Mouse (Mus musculus): Measurements from ENCODE around the gene H2-DMa. TPM values are rescaled to one million over a fixed set of nuclear protein-coding genes. Genes with fewer than 3 reads are reported as not detected.
"Not testable (repeated sequence)": the region's sequence is repeated elsewhere in the genome, so short reads cannot be mapped to it uniquely, and the experiment has no call there.

Gene H2-DMa
- polyA plus RNA-seq, 2 experiments from 2014 or later, result 144 to 205 TPM

- ATAC-seq, result no peak
Measured at GRCm38 (mm10) chr17:34126826-34127420, 7.6 kb downstream of the H2-DMa start.

- ATAC-seq, result peak; percentile 16
Measured at GRCm38 (mm10) chr17:34127475-34127874, 8.1 kb downstream of the H2-DMa start.

- peak; percentile 67 for ATAC-seq
Measured at GRCm38 (mm10) chr17:34128264-34128937, 9.1 kb downstream of the H2-DMa start.

GRCm38 (mm10) chr17:34128944-34129791 is 9.8 kb downstream of the H2-DMa start:
- peak; percentile 59 for ATAC-seq

DNA sequence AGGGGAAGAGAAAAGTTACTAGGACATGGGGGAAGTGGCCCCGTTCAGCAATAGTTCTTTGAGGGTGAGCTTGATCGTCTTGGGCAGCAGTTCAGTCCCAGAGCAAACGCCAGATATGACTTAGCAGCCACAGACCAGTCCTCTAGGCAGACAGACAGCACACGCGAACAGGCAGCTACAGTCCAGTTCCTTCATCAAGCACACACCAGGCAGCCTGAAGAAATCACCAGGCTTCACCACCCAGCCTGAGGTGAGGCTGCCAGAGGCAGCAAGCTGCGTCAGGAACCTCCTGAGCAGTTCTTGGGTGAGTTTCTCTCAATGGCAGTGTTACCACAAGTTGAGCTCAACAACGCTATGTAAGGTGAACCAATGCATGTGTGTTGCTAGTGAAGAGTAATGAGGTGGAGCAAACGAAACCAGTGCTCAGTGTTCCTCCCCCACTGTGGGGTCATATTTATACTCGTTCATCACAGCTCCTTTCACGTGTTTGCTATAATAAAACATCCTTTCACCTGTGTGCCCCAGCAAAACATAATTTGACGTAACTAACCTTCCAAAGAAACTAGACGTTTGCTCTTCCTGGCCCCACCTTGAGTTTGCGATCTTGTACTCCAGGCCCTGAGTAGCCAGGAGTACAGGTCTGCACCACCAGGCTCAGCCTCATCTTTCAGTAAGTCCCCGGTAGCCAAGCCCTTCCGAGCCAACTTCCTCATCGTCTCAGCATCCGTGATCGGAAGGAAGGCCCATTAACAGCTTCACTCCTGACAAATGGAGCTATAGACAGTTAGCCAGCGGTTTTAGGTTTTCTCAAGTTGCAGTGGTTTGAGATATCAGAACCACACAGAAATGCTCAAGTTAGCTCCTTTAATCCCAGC is 11.0 kb downstream of the H2-DMa start:
- no peak for ATAC-seq

GRCm38 (mm10) chr17:34131911-34132310 is 12.6 kb downstream of the H2-DMa start:
- ATAC-seq, result no peak

GRCm38 (mm10) chr17:34133289-34133688 is 13.9 kb downstream of the H2-DMa start:
- ATAC-seq, result no peak

DNA sequence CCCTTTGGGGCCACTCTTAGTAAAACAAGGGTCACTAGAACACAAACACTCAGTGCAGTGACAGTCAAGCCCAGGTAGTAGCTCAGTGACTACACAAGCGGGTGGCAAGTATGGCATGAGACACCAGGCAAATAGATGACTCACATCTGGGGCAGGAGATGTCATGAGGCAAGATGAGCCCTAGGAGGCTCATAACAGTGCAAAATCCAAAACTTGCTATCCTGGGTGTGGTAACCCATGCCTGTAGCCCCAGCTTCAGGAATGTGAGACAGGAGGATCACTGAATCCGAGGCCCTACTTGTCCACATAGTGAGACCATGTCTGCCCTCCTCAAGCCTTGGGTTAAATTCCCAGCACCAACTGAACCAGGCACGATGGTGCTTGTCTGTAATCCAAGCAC is 15.1 kb downstream of the H2-DMa start:
- no peak for ATAC-seq

- peak; percentile 100 for ATAC-seq
Measured at GRCm38 (mm10) chr17:34135297-34136224, 16.2 kb downstream of the H2-DMa start.

GRCm38 (mm10) chr17:34137601-34138000 is 18.3 kb downstream of the H2-DMa start:
- no peak for ATAC-seq

DNA sequence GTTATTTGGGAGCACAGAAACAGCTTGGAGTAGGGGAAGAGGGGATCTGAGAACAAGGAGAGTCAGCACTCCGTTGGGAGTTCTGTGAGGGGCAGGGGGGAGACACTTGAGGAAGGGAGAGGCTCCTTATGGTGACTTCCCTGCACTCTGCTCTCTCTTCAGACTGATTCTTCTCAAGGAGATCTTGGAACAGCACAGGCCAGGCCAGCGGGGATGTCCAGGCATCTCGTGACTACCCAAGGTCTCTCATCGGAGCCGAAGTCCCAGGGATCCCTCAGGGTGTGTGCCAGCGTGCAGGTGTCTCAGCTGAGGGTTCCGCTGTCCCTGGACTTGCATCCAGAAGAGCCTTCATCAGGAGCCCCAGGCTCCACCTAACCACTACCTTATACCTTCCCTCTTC is 19.3 kb downstream of the H2-DMa start:
- ATAC-seq, result no peak

DNA sequence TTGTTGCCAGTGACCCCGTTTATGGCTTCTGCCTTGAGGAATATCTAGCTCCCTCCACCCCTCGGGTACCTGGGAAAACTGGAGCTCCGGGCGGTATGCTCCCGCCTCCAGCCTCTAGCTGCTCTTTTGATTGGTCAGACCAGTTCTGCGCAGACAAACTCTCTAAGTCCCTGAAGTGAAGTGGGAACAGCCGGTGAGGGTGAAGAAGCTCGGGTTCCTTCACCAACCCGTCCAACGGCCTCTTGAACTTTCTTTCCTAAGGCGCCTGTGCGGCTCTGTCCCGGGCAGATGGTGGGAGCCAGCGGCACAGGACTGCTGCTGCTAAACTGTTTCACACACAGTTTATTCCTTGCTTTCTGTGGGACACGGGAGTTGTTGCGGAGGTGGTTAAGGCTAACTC is 20.1 kb downstream of the H2-DMa start:
- no peak for ATAC-seq

GRCm38 (mm10) chr17:34140240-34140639 is 20.9 kb downstream of the H2-DMa start:
- ATAC-seq, result no peak

DNA sequence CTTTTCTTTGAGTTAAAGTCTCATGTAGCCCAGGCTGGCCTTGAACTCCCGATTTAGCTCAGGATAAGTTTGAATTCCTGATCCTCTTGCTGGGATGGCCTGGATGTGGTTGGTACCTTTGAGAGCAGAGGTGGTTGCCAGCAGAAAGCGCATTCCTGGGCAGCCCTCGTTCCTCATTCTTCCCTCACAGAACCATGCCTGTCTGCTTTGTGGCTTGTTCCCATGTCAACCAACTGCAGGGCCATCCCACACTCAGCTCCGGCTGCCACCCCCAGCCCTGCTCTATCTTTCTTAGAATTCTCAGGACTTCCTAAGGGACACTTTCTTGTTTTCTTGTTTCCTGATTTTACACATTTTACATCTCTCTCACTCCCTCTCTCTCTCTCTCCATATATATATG is 22.1 kb downstream of the H2-DMa start:
- ATAC-seq, result no peak

DNA sequence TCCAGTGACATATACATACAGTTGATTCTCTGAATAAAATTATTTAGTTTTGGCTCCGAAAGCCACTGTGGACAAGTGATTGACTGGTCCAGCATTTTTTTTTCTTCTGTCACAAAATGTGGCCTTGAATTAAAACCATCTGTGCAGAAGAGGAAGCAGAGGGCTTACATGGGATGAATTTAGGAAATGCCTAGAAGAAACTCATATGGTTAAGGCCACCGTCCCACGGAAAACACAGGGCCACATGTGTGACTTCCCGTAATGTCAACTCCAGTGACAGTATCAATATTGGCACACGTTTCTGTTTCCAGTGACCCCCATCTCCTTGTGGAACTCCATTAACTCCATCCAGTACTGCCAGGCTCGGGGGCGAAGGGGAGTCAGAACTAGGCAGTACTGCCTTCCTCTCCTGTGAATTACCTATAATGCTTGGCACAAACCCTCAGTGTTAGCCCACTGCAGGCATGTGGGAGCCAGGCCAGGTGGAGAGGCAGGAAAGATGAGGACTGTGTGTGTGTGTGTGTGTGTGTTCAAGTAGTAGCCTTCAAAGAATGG is 23.2 kb downstream of the H2-DMa start:
- ATAC-seq, result no peak

- ATAC-seq, result peak; percentile 85
Measured at GRCm38 (mm10) chr17:34143033-34143432, 23.7 kb downstream of the H2-DMa start, which contains the start of gene H2-DMb2. Gene H2-DMb2 (plus strand): TSS chr17:34143307.

DNA sequence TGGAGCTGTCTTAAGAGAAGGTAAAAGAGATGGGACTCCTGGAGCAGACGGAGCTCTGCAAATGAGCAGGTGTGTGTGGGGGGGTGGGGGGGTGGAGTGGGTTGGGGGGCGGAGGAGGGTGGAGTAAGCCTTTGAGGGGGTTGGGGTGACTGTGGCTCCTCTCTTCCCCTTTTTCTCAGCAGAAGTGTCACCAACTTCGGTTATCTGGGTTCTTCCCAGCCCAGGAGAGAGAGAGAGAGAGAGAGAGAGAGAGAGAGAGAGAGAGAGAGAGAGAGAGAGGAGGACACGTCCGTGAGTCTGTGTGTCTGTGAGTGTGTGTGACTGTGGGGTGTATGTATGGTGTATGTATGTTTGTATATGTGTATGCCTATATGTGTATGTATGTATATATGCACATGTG is 24.1 kb downstream of the H2-DMa start:
- no peak for ATAC-seq

DNA sequence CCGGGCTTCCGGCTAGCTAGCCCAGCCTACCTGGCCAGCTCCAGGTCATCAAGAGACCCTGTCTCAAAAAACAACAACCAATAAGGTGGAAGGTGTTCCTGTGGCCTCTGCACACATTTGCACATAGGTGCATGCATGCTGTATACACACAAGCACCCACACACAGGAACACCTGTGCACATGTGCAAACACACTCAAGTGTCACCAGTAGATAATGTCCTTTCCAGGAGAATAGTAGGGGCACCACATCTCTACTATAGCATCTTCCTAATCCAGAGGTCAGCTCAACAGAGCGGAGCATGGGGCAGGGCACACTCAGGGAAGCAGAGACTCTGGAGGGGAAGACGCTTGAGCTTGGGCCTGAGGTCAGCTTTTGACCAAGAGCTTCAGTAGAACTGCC is 24.9 kb downstream of the H2-DMa start:
- not testable (repeated sequence) for ATAC-seq

DNA sequence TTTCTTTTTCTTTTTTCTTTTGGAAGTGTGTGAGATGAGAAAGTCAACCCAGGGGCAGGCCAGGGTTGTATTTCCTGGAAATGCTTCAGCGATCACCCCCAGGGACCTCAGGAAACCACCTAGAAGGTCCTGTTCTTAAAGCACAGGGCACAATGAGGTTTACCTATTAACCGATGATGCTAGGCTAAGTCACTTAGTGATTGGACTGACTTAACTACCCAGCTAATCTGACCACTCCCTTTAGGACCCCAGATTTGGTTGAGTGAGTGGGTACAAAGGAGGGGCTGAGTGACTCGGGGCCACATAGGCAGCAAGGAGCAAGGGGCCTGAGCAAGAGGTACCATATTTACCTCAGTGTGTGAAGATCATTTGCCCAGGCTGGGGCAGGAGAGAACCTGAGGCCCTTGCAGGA is 25.6 kb downstream of the H2-DMa start:
- peak; percentile 58 for ATAC-seq

DNA sequence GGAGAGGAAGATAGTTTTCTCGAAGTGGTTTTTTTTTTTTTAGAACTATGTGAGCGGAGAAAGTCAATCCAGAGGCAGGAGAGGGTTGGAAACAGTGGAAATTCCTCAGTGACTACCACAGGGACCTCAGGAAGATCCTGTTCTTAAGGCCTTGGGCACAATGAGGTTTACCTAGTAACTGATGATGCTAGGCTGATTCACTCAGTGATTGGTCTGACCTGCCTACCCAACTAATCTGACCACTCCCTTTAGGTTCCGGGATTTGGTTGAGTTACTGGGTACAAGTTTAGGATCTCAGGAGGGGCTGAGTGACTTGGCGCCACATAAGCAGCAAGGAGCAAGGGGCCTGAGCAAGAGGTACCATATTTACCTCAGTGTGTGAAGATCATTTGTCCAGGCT is 33.6 kb downstream of the H2-DMa start, which contains the start of gene H2-DMb1:
TSS of gene H2-DMb1 (plus strand) at position 150 of the 400 bp plus-strand sequence.
- peak; percentile 68 for ATAC-seq

GRCm38 (mm10) chr17:34155534-34155933 is 36.2 kb downstream of the H2-DMa start:
- ATAC-seq, result no peak
